Mouse (Mus musculus): ENCODE results near the gene Ss18l2.

Ss18l2 gene

GRCm38 (mm10) chr9:121704261-121704645, 5.9 kb upstream of the Ss18l2 start:
- no peak for DNase-seq (ENCODE audit: low spot score)

GRCm38 (mm10) chr9:121704646-121705625, 5.2 kb upstream of the Ss18l2 start, which contains the start of gene Sec22c:
Gene Sec22c (minus strand): TSS chr9:121705490.
- peak; percentile 91 for DNase-seq (ENCODE audit: low spot score)

- DNase-seq (ENCODE audit: low spot score) = no peak
Measured at GRCm38 (mm10) chr9:121706029-121706675, 4.0 kb upstream of the Ss18l2 start.

GRCm38 (mm10) chr9:121707801-121708200, 2.3 kb upstream of the Ss18l2 start:
- no peak for DNase-seq (ENCODE audit: low spot score)

GRCm38 (mm10) chr9:121708506-121709486, 1.3 kb upstream of the Ss18l2 start:
- DNase-seq (ENCODE audit: low spot score) = no peak

GRCm38 (mm10) chr9:121710584-121710975, 451 bp downstream of the Ss18l2 start:
- no peak for DNase-seq (ENCODE audit: low spot score)

- DNase-seq (ENCODE audit: low spot score) = no peak
Measured at GRCm38 (mm10) chr9:121717048-121717447, 6.9 kb downstream of the Ss18l2 start.

GRCm38 (mm10) chr9:121718070-121718705, 8.1 kb downstream of the Ss18l2 start:
- no peak for DNase-seq (ENCODE audit: low spot score)

GRCm38 (mm10) chr9:121718792-121719318, 8.7 kb downstream of the Ss18l2 start, which contains the start of gene Nktr:
Gene Nktr (plus strand): TSS chr9:121719169.
- DNase-seq (ENCODE audit: low spot score) = peak; percentile 99

- DNase-seq (ENCODE audit: low spot score) = no peak
Measured at GRCm38 (mm10) chr9:121719347-121720331, 9.5 kb downstream of the Ss18l2 start.

GRCm38 (mm10) chr9:121740490-121740889, 30.4 kb downstream of the Ss18l2 start:
- no peak for DNase-seq (ENCODE audit: low spot score)

GRCm38 (mm10) chr9:121741168-121741567, 31.0 kb downstream of the Ss18l2 start:
- no peak for DNase-seq (ENCODE audit: low spot score)

- DNase-seq (ENCODE audit: low spot score) = no peak
Measured at GRCm38 (mm10) chr9:121744051-121744450, 33.9 kb downstream of the Ss18l2 start.

- DNase-seq (ENCODE audit: low spot score) = no peak
Measured at GRCm38 (mm10) chr9:121752774-121753173, 42.6 kb downstream of the Ss18l2 start.

GRCm38 (mm10) chr9:121754624-121755023, 44.5 kb downstream of the Ss18l2 start:
- no peak for DNase-seq (ENCODE audit: low spot score)

- DNase-seq (ENCODE audit: low spot score) = no peak
Measured at GRCm38 (mm10) chr9:121756785-121757184, 46.7 kb downstream of the Ss18l2 start.

- no peak for DNase-seq (ENCODE audit: low spot score)
Measured at GRCm38 (mm10) chr9:121757432-121757831, 47.3 kb downstream of the Ss18l2 start.

- DNase-seq (ENCODE audit: low spot score) = no peak
Measured at GRCm38 (mm10) chr9:121757835-121758814, 48.0 kb downstream of the Ss18l2 start.
